Mouse (Mus musculus) spleen, adult 2 months (tissue): ENCODE data around the gene Nt5c1a.
"Not testable (repeated sequence)": the region's sequence is repeated elsewhere in the genome, so short reads cannot be mapped to it uniquely, and the experiment has no call there.

Source experiments
- CTCF ChIP-seq: fragments of 200-500 bp; IDR thresholded peaks from 2 replicates; pipeline ENCODE4 v1.5.1; 2011; ENCODE audit warnings: mild to moderate bottlenecking, inconsistent platforms; ENCODE audit not compliant: insufficient read depth, insufficient read length, insufficient replicate concordance; ENCODE audit errors: extremely low read depth
- POLR2A ChIP-seq: fragments of 200-500 bp; IDR thresholded peaks from 2 replicates; pipeline ENCODE4 v1.6.1; 2011; ENCODE audit warnings: low read depth, low read length, inconsistent platforms

DNA sequence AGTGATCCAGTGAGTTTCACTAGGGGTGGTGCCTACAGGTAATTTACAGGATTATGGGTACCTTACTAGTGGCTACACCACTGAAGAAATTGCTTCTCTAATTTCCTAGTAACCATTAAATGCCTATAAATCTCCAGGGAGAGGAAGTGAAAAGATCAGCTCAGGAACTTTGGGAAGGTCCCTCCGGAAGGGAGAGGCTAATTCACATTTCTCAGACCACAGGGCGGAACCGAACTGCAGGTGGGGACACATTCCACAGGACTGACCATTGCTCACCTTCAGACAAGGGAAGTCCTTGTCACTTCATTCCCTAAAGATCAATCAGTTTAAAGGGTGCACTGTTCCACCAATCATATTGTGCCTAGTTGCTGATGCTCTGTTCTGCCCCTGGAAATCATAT lies 40.1 kb upstream of the Nt5c1a start:
- not testable (repeated sequence) for TF ChIP-seq CTCF, POLR2A
